Mouse (Mus musculus) limb, embryonic 11.5 days (tissue): ENCODE results near the gene Hscb. TPM values are rescaled to one million over a fixed set of nuclear protein-coding genes. Genes with fewer than 3 reads are reported as not detected.
A peak's percentile ranks its signal among the peaks of the same experiment; 100 is the strongest.

Experiments used
- ATAC-seq: fragments of 200-750 bp; cut with Nextera tagmentation; 2 replicates; pipeline ENCODE4 v1.8.0; 2017; ENCODE audit warnings: low read depth; ENCODE audit not compliant: insufficient number of reproducible peaks, low FRiP score, low TSS enrichment
- DNase-seq: peaks from one replicate; pipeline ENCODE4 v3.0.0-alpha.2; 2015; ENCODE audit warnings: low spot score
- H3K27ac ChIP-seq: fragments of 300-500 bp; sonication (generic); replicated peaks from 2 replicates; pipeline ENCODE4 v1.5.1; 2014; ENCODE audit warnings: low read depth, mild to moderate bottlenecking, low read length
- H3K27me3 ChIP-seq: fragments of 300-500 bp; sonication (generic); 2 replicates; pipeline ENCODE4 v1.6.1; 2014; ENCODE audit warnings: mild to moderate bottlenecking, low read length, mixed read lengths; ENCODE audit not compliant: control insufficient read depth, insufficient read depth
- H3K36me3 ChIP-seq: fragments of 300-500 bp; sonication (generic); 2 replicates; pipeline ENCODE4 v1.6.1; 2014; ENCODE audit warnings: mild to moderate bottlenecking, low read length, moderate library complexity, mixed read lengths; ENCODE audit not compliant: control insufficient read depth, insufficient read depth
- H3K4me1 ChIP-seq: fragments of 300-500 bp; sonication (generic); 2 replicates; pipeline ENCODE4 v1.6.1; 2014; ENCODE audit warnings: low read length, mixed read lengths; ENCODE audit not compliant: control insufficient read depth, insufficient read depth
- H3K4me2 ChIP-seq: fragments of 300-500 bp; sonication (generic); 2 replicates; pipeline ENCODE4 v1.6.1; 2014; ENCODE audit warnings: low read depth, mild to moderate bottlenecking, moderate library complexity; ENCODE audit not compliant: severe bottlenecking
- H3K4me3 ChIP-seq: fragments of 300-500 bp; sonication (generic); 2 replicates; pipeline ENCODE4 v1.5.1; 2014; ENCODE audit warnings: low read depth, low read length
- H3K9ac ChIP-seq: fragments of 300-500 bp; sonication (generic); 2 replicates; pipeline ENCODE4 v1.6.1; 2014; ENCODE audit warnings: mild to moderate bottlenecking, low read length
- H3K9me3 ChIP-seq: fragments of 300-500 bp; sonication (generic); 2 replicates; pipeline ENCODE4 v1.6.1; 2016; ENCODE audit warnings: low read length; ENCODE audit not compliant: control insufficient read depth
- WGBS: fragments of 180-500 bp; shearing (Covaris S2); extraction: QIAGEN DNeasy Blood & Tissue Kit; methylation state at CpG from one replicate; pipeline ENCODE4 v1.1.7; 2014; 5-methylcytosine and 5-hydroxymethylcytosine counted together
- polyA plus RNA-seq: library from polyadenylated mRNA; unstranded; fragments of >200 nt; fragmentation: Nextera tagmentation; extraction: Ambion mirVana; gene quantifications from 2 replicates; pipeline ENCODE4 v1.2.1, GENCODE M21; 2014

Gene Hscb
- polyA plus RNA-seq, 1 experiment from 2014 or later, result 25.8 TPM

DNA sequence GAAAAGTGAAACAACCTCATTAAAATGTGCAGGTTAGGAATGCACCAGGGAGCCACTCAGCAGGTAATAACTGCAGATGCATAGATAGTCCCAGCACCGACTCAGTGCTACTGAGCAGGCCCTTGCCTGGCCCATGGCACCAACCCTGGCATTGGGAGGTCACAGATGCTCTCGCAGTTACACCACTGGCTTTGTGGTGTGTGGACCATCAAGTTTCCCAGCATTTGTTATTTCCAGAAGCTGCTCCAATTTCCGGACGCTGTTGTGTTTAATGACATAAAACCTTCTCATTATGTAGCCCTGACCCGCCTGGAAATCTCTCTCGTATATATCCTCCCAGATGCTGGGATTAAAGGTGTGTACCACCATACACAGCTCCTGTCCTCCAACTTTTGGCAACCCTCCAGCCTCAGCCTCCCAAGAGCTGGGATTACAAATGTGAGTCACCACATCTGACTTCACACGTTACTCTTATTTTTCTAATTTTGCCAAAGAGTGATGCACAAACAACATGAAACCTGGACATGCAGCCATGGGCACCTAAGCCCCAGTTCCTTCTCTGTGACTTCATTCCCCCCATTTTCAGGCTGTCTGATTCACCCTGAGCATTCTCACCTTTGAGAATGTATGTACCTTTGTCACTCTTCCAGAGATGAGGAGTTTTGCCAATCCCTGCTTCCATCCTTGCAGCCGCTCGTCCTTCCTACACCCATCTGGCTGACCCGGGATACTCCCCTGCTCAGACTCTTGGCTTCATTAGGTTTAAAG is 58.6 kb downstream of the Hscb start:
- no peak for DNase-seq
- peak; percentile 33; the same call in 1 of the 2 replicates for ATAC-seq
- Histone ChIP-seq H3K4me3 (peak overlapping the region; percentile 85), H3K4me1 (0 out of 2 replicates have a peak, but pooled peaks cover 3% of the 10 kb centered on the region), H3K9me3 (no peaks in the 10 kb centered on the region), H3K27ac (no peak overlapping the region), H3K36me3 (peaks cover 5% of the 10 kb centered on the region), H3K9ac (peak overlapping the region; percentile 78), H3K4me2 (peak overlapping the region; percentile 93), H3K27me3 (no peaks in the 10 kb centered on the region)
- 59% methylated on average over 10 of the region's 10 CpGs for WGBS

DNA sequence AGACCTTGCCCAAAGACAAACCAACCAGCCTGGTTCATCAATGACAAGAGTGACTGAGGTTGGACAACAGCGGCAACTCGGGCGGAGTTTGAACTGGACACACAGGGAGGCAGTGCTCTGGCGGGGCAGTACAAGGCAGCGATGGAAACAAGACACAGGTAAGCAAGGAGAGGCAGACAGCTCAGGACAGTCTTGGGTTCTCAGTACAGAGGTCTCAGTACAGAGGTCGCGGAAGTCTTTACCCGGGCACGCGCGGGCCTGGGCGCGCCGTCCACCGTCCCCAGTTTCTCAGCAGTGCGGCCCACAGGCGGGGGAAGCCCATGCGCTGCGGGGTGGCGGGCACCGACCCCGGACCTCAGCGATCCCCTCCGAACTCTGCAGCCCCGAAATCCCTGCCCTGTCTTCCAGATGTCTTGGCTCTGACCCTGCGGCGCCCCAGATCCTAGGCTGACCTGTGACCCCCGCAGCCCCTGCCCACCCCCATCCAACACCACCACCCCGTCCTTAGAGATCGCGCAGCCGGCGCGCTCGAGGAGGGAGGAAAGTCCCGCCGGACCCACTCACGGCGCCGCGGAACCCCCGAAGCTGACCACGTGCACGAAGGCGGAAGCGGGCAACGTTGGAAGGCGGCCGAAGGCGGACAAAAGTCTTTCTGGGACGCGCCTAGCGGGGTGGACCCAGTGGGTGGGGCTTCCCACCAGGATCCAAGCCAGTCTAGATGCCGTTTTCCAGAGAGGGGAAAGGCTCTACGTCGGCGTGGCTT is 59.4 kb downstream of the Hscb start, which contains the start of gene Pus1:
Gene Pus1, minus strand, starts transcription at position 662 of the 763 bp plus-strand sequence.
- peak within 1 kb of the TSS; percentile 85 for H3K4me3 ChIP-seq
- 0 out of 2 replicates have a peak, but pooled peaks cover 3% of the 10 kb centered on the region for H3K4me1 ChIP-seq
- H3K27ac ChIP-seq, result no peak within 1 kb of the TSS
- H3K27me3 ChIP-seq, result no peaks in the 10 kb centered on the region
- DNase-seq (peak; percentile 94), ATAC-seq (peak; percentile 85)
- no peaks in the 10 kb centered on the region for H3K9me3 ChIP-seq
- under 1% methylated on average over 55 of the region's 57 CpGs for WGBS
- H3K9ac ChIP-seq, result peak within 1 kb of the TSS; percentile 78
- H3K36me3 ChIP-seq, result peaks cover under 1% of the 10 kb centered on the region
- peak within 1 kb of the TSS; percentile 93 for H3K4me2 ChIP-seq

DNA sequence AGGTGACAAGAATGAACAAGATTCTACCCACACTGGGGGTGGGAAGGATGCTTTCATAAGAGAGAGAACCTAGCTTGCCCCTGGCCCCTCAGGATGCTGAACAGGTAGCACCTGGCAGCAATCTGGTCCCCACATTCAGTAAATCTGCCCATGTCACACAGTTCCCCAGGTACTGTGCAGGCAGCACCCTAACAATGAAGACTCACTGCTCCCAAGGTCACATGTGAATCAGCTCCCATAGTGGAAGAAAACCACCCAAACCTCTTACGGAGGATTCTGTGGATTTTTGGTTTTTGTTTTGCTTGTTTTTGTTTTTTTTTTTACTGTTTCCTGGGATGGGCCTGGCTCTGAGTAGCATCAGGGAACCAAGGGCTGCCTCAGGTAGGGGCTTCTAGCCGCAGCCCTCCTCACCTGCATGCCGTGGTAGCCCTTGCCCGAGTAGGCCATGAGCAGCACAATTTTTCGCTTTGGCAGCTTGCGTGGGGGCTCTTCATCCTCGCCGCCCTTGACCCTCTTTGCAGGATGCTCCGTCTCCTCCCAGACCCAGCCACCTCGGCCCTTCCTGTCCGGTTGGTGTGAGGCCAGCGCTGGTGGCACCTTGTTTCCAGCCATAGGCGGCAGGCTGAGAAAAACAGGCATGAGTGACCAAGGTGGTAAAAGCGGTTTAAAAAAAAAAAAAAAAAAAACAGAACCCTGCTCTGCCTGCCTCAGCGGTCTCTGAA is 60.1 kb downstream of the Hscb start:
- H3K27ac ChIP-seq, result no peak overlapping the region
- no peaks in the 10 kb centered on the region for H3K27me3 ChIP-seq
- H3K4me3 ChIP-seq, result peak overlapping the region; percentile 85
- 21% methylated on average over 15 of the region's 15 CpGs for WGBS
- peak overlapping the region; percentile 93 for H3K4me2 ChIP-seq
- peaks cover 8% of the 10 kb centered on the region for H3K36me3 ChIP-seq
- no peak for DNase-seq
- H3K9me3 ChIP-seq, result no peaks in the 10 kb centered on the region
- H3K9ac ChIP-seq, result peak overlapping the region; percentile 78
- no peak for ATAC-seq
- H3K4me1 ChIP-seq, result 0 out of 2 replicates have a peak, but pooled peaks cover 3% of the 10 kb centered on the region

Other genes with a start within 250 kb of the Hscb start
- 68.8 and 72.3 TPM in 2 replicates for gene Noc4l, start 186.4 kb downstream of the Hscb start, polyA plus RNA-seq
- 36.8 and 45.8 TPM in 2 replicates for gene Ddx51, start 186.3 kb downstream of the Hscb start, polyA plus RNA-seq
- 45.6 and 51.7 TPM in 2 replicates for gene Ep400, start 69.1 kb downstream of the Hscb start, polyA plus RNA-seq
- gene Pus1, start 59.1 kb downstream of the Hscb start, polyA plus RNA-seq, result 20.9 and 24.0 TPM in 2 replicates
- gene Ulk1, start 29.7 kb downstream of the Hscb start, polyA plus RNA-seq, result 37.8 and 42.2 TPM in 2 replicates
- gene Chek2, start 202 bp upstream of the Hscb start, polyA plus RNA-seq, result 29.3 and 30.5 TPM in 2 replicates
- gene Ttc28, start 40.0 kb upstream of the Hscb start, polyA plus RNA-seq, result 12.9 and 17.7 TPM in 2 replicates